Mouse (Mus musculus) liver, postnatal 0 days (tissue): ENCODE data around the gene Sbp. TPM values are rescaled to one million over a fixed set of nuclear protein-coding genes. Genes with fewer than 3 reads are reported as not detected.

Experiments used
- ATAC-seq: fragments of 200-750 bp; cut with Nextera tagmentation; 2 replicates; pipeline ENCODE4 v1.8.0; 2017; ENCODE audit warnings: mild to moderate bottlenecking, moderate library complexity
- DNase-seq: peaks from one replicate; pipeline ENCODE4 v3.0.0-alpha.2; 2016
- H3K27ac ChIP-seq: fragments of 300-500 bp; sonication (generic); 2 replicates; pipeline ENCODE4 v1.5.1; 2014; ENCODE audit warnings: antibody characterized with exemption, moderate library complexity, mild to moderate bottlenecking, low read depth
- H3K27me3 ChIP-seq: fragments of 300-500 bp; sonication (generic); 2 replicates; pipeline ENCODE4 v1.6.1; 2014; ENCODE audit warnings: low read length, control low read depth, mixed read lengths; ENCODE audit not compliant: insufficient read depth
- H3K36me3 ChIP-seq: fragments of 300-500 bp; sonication (generic); replicated peaks from 2 replicates; pipeline ENCODE4 v1.6.1; 2014; ENCODE audit warnings: mild to moderate bottlenecking, control low read depth, low read length, moderate library complexity, mixed read lengths; ENCODE audit not compliant: insufficient read depth
- H3K4me1 ChIP-seq: fragments of 300-500 bp; sonication (generic); 2 replicates; pipeline ENCODE4 v1.6.1; 2014; ENCODE audit warnings: antibody characterized with exemption, mild to moderate bottlenecking, control low read depth; ENCODE audit not compliant: insufficient read depth
- H3K4me2 ChIP-seq: fragments of 300-500 bp; sonication (generic); 2 replicates; pipeline ENCODE4 v1.6.1; 2014; ENCODE audit warnings: low read depth, mild to moderate bottlenecking, low read length, moderate library complexity, mixed read lengths
- H3K4me3 ChIP-seq: fragments of 300-500 bp; sonication (generic); 2 replicates; pipeline ENCODE4 v1.5.1; 2014; ENCODE audit warnings: low read depth, low read length
- H3K9ac ChIP-seq: fragments of 300-500 bp; sonication (generic); replicated peaks from 2 replicates; pipeline ENCODE4 v1.6.1; 2014; ENCODE audit warnings: mild to moderate bottlenecking, moderate library complexity
- H3K9me3 ChIP-seq: fragments of 300-500 bp; sonication (generic); 2 replicates; pipeline ENCODE4 v1.6.1; 2016; ENCODE audit warnings: mild to moderate bottlenecking, control low read depth, low read length, mixed read lengths
- CTCF ChIP-seq: sonication (generic); IDR thresholded peaks from 2 replicates; pipeline ENCODE4 v1.5.1; 2016; ENCODE audit warnings: antibody characterized with exemption, low read depth
- EP300 ChIP-seq: IDR thresholded peaks from 2 replicates; pipeline ENCODE4 v1.6.1; 2016; ENCODE audit warnings: antibody characterized with exemption, low read depth, mild to moderate bottlenecking
- WGBS: fragments of 180-500 bp; shearing (Covaris S2); extraction: QIAGEN DNeasy Blood & Tissue Kit; methylation state at CpG from one replicate; pipeline ENCODE4 v1.1.7; 2014; ENCODE audit not compliant: insufficient replicate concordance; 5-methylcytosine and 5-hydroxymethylcytosine counted together
- polyA plus RNA-seq: library from polyadenylated mRNA; unstranded; fragments of >200 nt; fragmentation: Nextera tagmentation; extraction: Ambion mirVana; gene quantifications from 2 replicates; pipeline ENCODE4 v1.2.1, GENCODE M21; 2015

Gene Sbp
- polyA plus RNA-seq, 1 experiment from 2014 or later = not detected

DNA sequence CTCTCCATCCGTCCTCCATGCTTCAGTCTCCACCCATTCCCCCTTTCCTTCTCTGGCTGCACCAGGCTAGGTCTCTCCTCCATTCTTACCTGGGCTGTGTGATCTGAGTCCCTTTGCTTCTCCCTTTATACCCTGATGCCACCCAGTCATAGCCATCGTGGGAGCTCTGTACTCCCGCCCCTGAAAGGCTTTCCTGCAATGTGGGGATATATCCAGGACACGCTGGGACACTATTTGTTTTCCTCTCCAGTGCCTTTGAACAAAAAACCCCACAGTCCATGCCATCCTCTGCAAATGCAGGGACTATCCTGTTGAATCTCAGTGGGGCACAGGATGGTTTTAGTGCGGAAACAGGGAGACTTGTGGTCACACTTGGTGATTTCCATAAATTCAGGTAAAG lies 13.7 kb downstream of the Sbp start, which contains the start of gene Sbpl:
Gene Sbpl, minus strand, starts transcription at position 101 of the 400 bp plus-strand sequence.
- no peak for DNase-seq
- no peaks in the 10 kb centered on the region for H3K27me3 ChIP-seq
- WGBS = 70% methylated on average over 5 of the region's 5 CpGs
- no peaks in the 10 kb centered on the region for H3K36me3 ChIP-seq
- TF ChIP-seq EP300 (no peak), CTCF (no peak)
- H3K4me1 ChIP-seq = no peaks in the 10 kb centered on the region
- no peak within 1 kb of the TSS for H3K4me2 ChIP-seq
- no peak for ATAC-seq
- no peak within 1 kb of the TSS for H3K27ac ChIP-seq
- no peak within 1 kb of the TSS for H3K9ac ChIP-seq
- H3K9me3 ChIP-seq = no peaks in the 10 kb centered on the region
- H3K4me3 ChIP-seq = no peak within 1 kb of the TSS

DNA sequence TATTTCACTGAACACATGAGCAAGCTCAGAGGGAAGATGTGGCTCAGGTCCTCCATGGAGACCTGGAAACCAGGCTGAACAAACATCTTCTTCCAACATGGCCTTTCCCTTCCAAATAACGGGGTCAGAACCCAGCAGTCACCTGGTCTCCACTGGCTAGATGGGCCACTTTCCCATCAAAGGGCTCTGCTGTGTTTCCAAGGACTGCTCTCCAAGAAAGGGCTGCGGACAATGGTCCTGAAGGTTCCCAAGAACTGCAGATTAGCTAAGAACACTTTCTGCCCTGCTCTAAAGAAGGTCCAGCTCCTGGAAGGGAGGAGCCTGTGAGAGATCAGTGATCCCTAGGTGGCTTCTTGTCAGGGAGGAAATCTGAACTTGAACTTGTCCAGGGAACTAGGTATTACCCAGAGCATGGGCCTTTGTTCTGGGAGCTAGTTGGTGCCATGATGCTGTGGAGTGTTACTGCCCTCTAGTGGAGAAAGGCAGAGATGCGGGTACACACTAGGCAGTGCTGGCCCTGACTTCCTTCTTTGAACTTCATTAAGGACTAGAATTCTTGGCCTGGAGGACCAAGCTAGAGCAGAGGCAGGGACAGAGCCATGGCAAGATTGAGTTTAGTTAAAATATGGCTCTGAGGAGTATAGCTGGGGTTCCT lies 18.7 kb downstream of the Sbp start:
- H3K27me3 ChIP-seq = no peaks in the 10 kb centered on the region
- peak; percentile 77 for DNase-seq
- 32% methylated on average over 3 of the region's 3 CpGs for WGBS
- no peak overlapping the region for H3K27ac ChIP-seq
- no peak overlapping the region for H3K4me3 ChIP-seq
- TF ChIP-seq EP300 = no peak
- TF ChIP-seq CTCF = peak; percentile 98
- no peak overlapping the region for H3K9ac ChIP-seq
- peak; percentile 64; the same call in 1 of the 2 replicates for ATAC-seq
- no peaks in the 10 kb centered on the region for H3K36me3 ChIP-seq
- H3K4me2 ChIP-seq = no peak overlapping the region
- no peaks in the 10 kb centered on the region for H3K9me3 ChIP-seq
- H3K4me1 ChIP-seq = no peaks in the 10 kb centered on the region

DNA sequence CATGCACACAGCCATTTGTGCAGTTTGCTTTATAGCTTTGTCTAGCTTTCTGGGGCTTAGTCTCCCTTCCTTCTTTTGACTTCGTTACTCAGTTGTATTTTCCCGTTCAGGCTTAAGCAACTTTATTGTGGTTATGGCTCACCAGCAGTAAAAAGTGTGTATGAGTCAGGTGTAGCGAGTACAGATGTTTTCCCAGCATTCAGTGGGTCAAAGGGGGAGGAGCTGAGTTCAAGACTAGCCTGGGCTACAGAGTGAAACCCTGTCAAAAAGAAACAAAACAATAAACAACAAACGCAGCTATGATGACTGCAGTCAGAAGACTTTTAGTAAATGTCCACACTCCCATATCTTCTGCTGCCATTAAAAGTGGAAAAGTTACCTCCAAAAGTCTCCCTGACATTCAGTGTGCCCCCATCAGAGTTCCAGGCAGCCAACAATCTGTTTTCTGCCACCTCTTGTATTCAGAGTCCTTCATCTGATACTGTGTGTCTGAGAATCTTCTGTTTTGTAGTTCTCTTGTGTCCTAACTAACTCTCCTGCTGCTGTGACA lies 20.2 kb downstream of the Sbp start:
- H3K4me1 ChIP-seq = no peaks in the 10 kb centered on the region
- no peaks in the 10 kb centered on the region for H3K27me3 ChIP-seq
- no peaks in the 10 kb centered on the region for H3K36me3 ChIP-seq
- no peak for DNase-seq
- ATAC-seq = no peak
- no peak for TF ChIP-seq CTCF
- TF ChIP-seq EP300 = no peak
- WGBS = 56% methylated on average over 4 of the region's 4 CpGs
- no peak overlapping the region for H3K4me3 ChIP-seq
- no peaks in the 10 kb centered on the region for H3K9me3 ChIP-seq
- no peak overlapping the region for H3K4me2 ChIP-seq
- H3K27ac ChIP-seq = no peak overlapping the region
- H3K9ac ChIP-seq = no peak overlapping the region

DNA sequence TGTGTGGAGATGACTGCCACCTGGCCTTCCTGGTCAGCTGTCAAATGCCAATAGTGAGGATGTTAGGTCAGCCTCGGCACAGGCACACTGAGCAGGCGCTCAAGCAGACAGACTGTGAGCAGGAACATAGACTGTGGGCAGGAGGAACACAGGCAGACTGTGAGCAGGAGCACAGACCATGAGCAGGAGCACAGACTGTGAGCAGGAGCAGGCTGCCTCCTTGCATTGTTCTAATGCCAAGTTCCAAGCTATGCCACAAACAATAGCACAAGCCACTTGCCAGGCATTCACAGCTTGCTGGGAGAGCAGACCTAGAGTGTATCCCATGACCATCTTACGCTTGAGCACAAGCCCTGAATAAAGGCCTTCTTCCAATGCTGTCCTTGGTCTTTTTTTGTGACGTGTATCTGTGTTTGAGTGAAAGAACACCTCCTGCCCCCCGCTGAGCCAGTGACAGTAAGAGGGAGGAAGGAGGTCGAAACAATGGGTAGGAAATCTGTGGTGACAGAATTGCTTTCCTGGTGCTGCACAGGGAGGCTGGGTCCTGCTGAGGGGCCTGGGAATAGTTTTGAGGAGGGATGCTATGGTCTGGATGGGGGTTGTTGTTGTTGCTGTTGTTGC lies 24.4 kb downstream of the Sbp start:
- Histone ChIP-seq H3K9ac (no peak overlapping the region), H3K9me3 (no peaks in the 10 kb centered on the region), H3K4me3 (no peak overlapping the region), H3K27me3 (no peaks in the 10 kb centered on the region), H3K27ac (no peak overlapping the region), H3K4me2 (no peak overlapping the region), H3K4me1 (no peaks in the 10 kb centered on the region), H3K36me3 (no peaks in the 10 kb centered on the region)
- TF ChIP-seq EP300 = no peak
- no peak for TF ChIP-seq CTCF
- WGBS = 47% methylated on average over 6 of the region's 6 CpGs
- ATAC-seq = no peak
- DNase-seq = no peak

DNA sequence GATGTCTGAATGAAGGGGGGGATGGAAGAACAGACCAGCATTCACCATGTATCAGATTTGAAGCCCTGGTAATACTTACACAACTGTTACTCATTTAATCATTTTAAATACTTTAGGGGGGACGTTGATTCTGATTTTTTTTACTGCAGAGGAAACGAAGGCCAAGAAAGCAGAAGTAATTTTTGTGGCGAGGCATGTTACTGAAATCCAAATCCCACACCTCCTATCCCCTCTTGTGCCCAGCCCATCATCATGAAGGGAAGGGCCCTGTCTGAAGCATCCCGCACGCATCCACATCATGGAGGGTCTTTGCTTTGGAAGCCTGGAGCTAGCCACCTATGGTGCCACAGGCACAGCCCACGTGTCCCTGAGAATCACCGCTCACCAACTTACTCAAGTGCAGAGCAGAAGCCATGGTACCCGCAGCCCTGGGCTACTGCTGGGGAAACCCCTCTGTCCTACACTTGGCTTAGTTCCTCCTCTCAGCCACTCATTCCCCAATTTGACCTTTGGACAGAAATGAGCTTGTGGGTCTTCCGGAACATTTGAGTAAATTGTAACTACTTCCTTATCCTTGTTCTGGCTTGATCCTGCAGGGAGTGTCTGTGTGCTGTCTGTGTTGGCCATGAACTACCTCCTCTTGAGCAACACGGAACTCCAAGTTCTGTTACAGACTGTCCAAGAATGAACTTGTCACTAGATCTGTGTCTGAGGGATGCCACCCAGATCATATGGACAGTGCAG lies 25.4 kb downstream of the Sbp start:
- Histone ChIP-seq H3K4me2 (no peak overlapping the region), H3K27ac (no peak overlapping the region), H3K9me3 (no peaks in the 10 kb centered on the region), H3K4me3 (no peak overlapping the region), H3K9ac (no peak overlapping the region), H3K36me3 (no peaks in the 10 kb centered on the region), H3K27me3 (no peaks in the 10 kb centered on the region), H3K4me1 (no peaks in the 10 kb centered on the region)
- no peak for TF ChIP-seq CTCF
- WGBS = 48% methylated on average over 10 of the region's 10 CpGs
- DNase-seq (peak; percentile 21), ATAC-seq (peak; percentile 78)

DNA sequence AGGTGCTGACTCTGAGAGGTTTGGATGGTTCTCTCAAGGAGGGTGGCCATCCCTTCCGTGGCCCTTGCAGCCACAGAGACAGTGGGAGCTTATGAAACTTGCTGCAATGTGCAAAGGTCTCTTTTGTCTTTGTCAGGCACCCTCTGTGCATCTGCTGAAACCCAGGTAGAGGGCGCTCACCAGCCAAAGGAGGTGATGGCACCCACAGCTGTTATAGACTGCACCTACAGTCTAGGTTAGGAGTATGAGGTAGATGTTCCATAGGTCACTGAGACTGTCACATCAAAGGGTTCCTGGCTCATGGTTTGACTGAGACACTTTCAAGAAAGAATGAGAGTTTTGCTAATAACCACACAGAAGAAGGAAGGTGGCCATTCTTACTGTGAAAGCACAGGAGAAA lies 27.3 kb downstream of the Sbp start:
- no peaks in the 10 kb centered on the region for H3K27me3 ChIP-seq
- no peak overlapping the region for H3K9ac ChIP-seq
- no peaks in the 10 kb centered on the region for H3K9me3 ChIP-seq
- H3K27ac ChIP-seq = no peak overlapping the region
- no peak overlapping the region for H3K4me3 ChIP-seq
- no peaks in the 10 kb centered on the region for H3K36me3 ChIP-seq
- TF ChIP-seq EP300 (no peak), CTCF (peak; percentile 19; the same call in 1 of the 2 replicates)
- H3K4me1 ChIP-seq = no peaks in the 10 kb centered on the region
- 50% methylated on average over 2 of the region's 2 CpGs for WGBS
- ATAC-seq (no peak), DNase-seq (no peak)
- H3K4me2 ChIP-seq = no peak overlapping the region
